Mouse (Mus musculus) MEL (cell line): ENCODE measurements at regions not wholly inside any gene's neighbourhood (a gene's known extent, or its start where the extent isn't known, plus 50 kb on each side); places are given as distances from the start of the nearest gene placed in this dataset.

ENCODE experiments used
- DNase-seq: peaks from one replicate; pipeline ENCODE4 v3.0.0; 2011; ENCODE audit warnings: low read depth, low spot score
- H3K27ac ChIP-seq: 2 replicates; pipeline ENCODE4 v1.5.1; 2012; ENCODE audit warnings: low read depth, mild to moderate bottlenecking, control low read depth, low read length, moderate library complexity; ENCODE audit not compliant: control insufficient read depth
- H3K27me3 ChIP-seq, 2 experiments: fragments of 150-350 bp in 1 of 2; sonication (generic) in 1 of 2; 2 replicates each; pipeline ENCODE4 v1.6.1; 2012; ENCODE audit warnings: low read length in 2 of 2, mild to moderate bottlenecking in 2 of 2, improper control_type of control experiment in 1 of 2, moderate library complexity in 1 of 2; ENCODE audit not compliant: insufficient read depth in 2 of 2, control insufficient read depth in 1 of 2
- H3K36me3 ChIP-seq, 2 experiments: 2 replicates each; pipeline ENCODE4 v1.6.1; 2012 to 2014; ENCODE audit warnings: low read length in 2 of 2, improper control_type of control experiment in 1 of 2, inconsistent platforms in 1 of 2, mild to moderate bottlenecking in 1 of 2; ENCODE audit not compliant: insufficient read depth in 2 of 2, control insufficient read depth in 1 of 2
- H3K4me1 ChIP-seq, 2 experiments: fragments of 150-350 bp in 1 of 2; sonication (generic) in 1 of 2; 2 replicates each; pipeline ENCODE4 v1.6.1; 2012; ENCODE audit warnings: low read length in 2 of 2, improper control_type of control experiment in 1 of 2, mild to moderate bottlenecking in 1 of 2; ENCODE audit not compliant: insufficient read depth in 2 of 2, control insufficient read depth in 1 of 2
- H3K4me3 ChIP-seq, 2 experiments: fragments of 150-350 bp in 1 of 2; sonication (generic) in 1 of 2; 2 replicates each; pipeline ENCODE4 v1.5.1; 2012; ENCODE audit warnings: low read depth in 2 of 2, low read length in 2 of 2, mild to moderate bottlenecking in 2 of 2, moderate library complexity in 2 of 2, control low read depth in 1 of 2, improper control_type of control experiment in 1 of 2; ENCODE audit not compliant: control insufficient read depth in 1 of 2, insufficient read depth in 1 of 2
- H3K79me2 ChIP-seq: 2 replicates; pipeline ENCODE4 v1.6.1; 2012; ENCODE audit warnings: mild to moderate bottlenecking, low read length, moderate library complexity; ENCODE audit not compliant: control insufficient read depth, poor library complexity, insufficient read depth
- H3K9ac ChIP-seq: 2 replicates; pipeline ENCODE4 v1.6.1; 2012; ENCODE audit warnings: low read depth, mild to moderate bottlenecking, control low read depth, low read length, moderate library complexity; ENCODE audit not compliant: control insufficient read depth, poor library complexity, severe bottlenecking
- H3K9me3 ChIP-seq: fragments of 150-350 bp; sonication (generic); replicated peaks from 2 replicates; pipeline ENCODE4 v1.6.1; 2012; ENCODE audit warnings: mild to moderate bottlenecking, low read length, improper control_type of control experiment, moderate library complexity; ENCODE audit not compliant: insufficient read depth
- CHD2 ChIP-seq: IDR thresholded peaks from 2 replicates; pipeline ENCODE4 v1.6.1; 2011; ENCODE audit warnings: low read length, improper control_type of control experiment
- CTCF ChIP-seq, 3 experiments: IDR thresholded peaks in 2 of 3; conservative IDR thresholded peaks in 1 of 3; 2 replicates each; pipeline ENCODE4 v1.5.1; 2011 to 2012; ENCODE audit warnings: low read length in 3 of 3, low read depth in 2 of 3, mild to moderate bottlenecking in 2 of 3, improper control_type of control experiment in 1 of 3, inconsistent platforms in 1 of 3, mixed read lengths in 1 of 3, moderate library complexity in 1 of 3; ENCODE audit not compliant: control insufficient read depth in 1 of 3, insufficient read depth in 1 of 3, poor library complexity in 1 of 3, severe bottlenecking in 1 of 3
- E2F4 ChIP-seq: IDR thresholded peaks from 2 replicates; pipeline ENCODE4 v1.6.1; 2011; ENCODE audit warnings: low read depth, low read length, improper control_type of control experiment, borderline replicate concordance
- ELF1 ChIP-seq: IDR thresholded peaks from 2 replicates; pipeline ENCODE4 v1.6.1; 2014; ENCODE audit warnings: low read depth, mild to moderate bottlenecking, inconsistent platforms, low read length, improper control_type of control experiment, moderate library complexity
- ETS1 ChIP-seq: IDR thresholded peaks from 2 replicates; pipeline ENCODE4 v1.6.1; 2012; ENCODE audit warnings: low read depth, mild to moderate bottlenecking, inconsistent platforms, low read length, improper control_type of control experiment, moderate library complexity
- GABPA ChIP-seq: IDR thresholded peaks from 2 replicates; pipeline ENCODE4 v1.6.1; 2012; ENCODE audit warnings: low read depth, mild to moderate bottlenecking, inconsistent platforms, low read length, improper control_type of control experiment, moderate library complexity
- GATA1 ChIP-seq: IDR thresholded peaks from 2 replicates; pipeline ENCODE4 v1.6.1; 2011; ENCODE audit warnings: low read depth, low read length, improper control_type of control experiment
- MAZ ChIP-seq: IDR thresholded peaks from 2 replicates; pipeline ENCODE4 v1.6.1; 2012; ENCODE audit warnings: low read depth, mild to moderate bottlenecking, inconsistent platforms, low read length, improper control_type of control experiment
- MEF2A ChIP-seq: IDR thresholded peaks from 2 replicates; pipeline ENCODE4 v1.6.1; 2014; ENCODE audit warnings: low read depth, mild to moderate bottlenecking, inconsistent platforms, low read length, improper control_type of control experiment; ENCODE audit not compliant: poor library complexity, insufficient replicate concordance, severe bottlenecking; ENCODE audit errors: extremely low read depth
- MYB ChIP-seq: IDR thresholded peaks from 2 replicates; pipeline ENCODE4 v1.6.1; 2011; ENCODE audit warnings: mild to moderate bottlenecking, low read depth, low read length, improper control_type of control experiment
- MYC ChIP-seq: IDR thresholded peaks from 2 replicates; pipeline ENCODE4 v1.6.1; 2011; ENCODE audit warnings: low read depth, mild to moderate bottlenecking, low read length, improper control_type of control experiment, moderate library complexity
- POLR2A ChIP-seq, 2 experiments: IDR thresholded peaks; 2 replicates each; pipeline ENCODE4 v1.6.1; 2011 to 2012; ENCODE audit warnings: low read length in 2 of 2, mild to moderate bottlenecking in 2 of 2, control low read depth in 1 of 2, improper control_type of control experiment in 1 of 2, low read depth in 1 of 2, moderate library complexity in 1 of 2; ENCODE audit not compliant: control insufficient read depth in 1 of 2, insufficient read depth in 1 of 2, poor library complexity in 1 of 2
- POLR2AphosphoS2 ChIP-seq: IDR thresholded peaks from 2 replicates; pipeline ENCODE4 v1.6.1; 2011; ENCODE audit warnings: low read length, improper control_type of control experiment
- POLR2AphosphoS5 ChIP-seq: IDR thresholded peaks from 2 replicates; pipeline ENCODE4 v1.6.1; 2012; ENCODE audit warnings: low read depth, borderline replicate concordance, mild to moderate bottlenecking, inconsistent platforms, low read length, moderate library complexity, mixed read lengths
- RAD21 ChIP-seq: IDR thresholded peaks from 2 replicates; pipeline ENCODE4 v1.6.1; 2011; ENCODE audit warnings: mild to moderate bottlenecking, low read depth, low read length, improper control_type of control experiment
- SMC3 ChIP-seq: IDR thresholded peaks from 2 replicates; pipeline ENCODE4 v1.6.1; 2011; ENCODE audit warnings: low read depth, low read length, improper control_type of control experiment
- TAL1 ChIP-seq: IDR thresholded peaks from 2 replicates; pipeline ENCODE4 v1.6.1; 2012; ENCODE audit warnings: mild to moderate bottlenecking, inconsistent platforms, low read length, moderate library complexity, mixed read lengths
- TBP ChIP-seq: IDR thresholded peaks from 2 replicates; pipeline ENCODE4 v1.8.0; 2011; ENCODE audit warnings: low read depth, low read length, improper control_type of control experiment
- TCF12 ChIP-seq: IDR thresholded peaks from 2 replicates; pipeline ENCODE4 v1.6.1; 2014; ENCODE audit warnings: low read depth, mild to moderate bottlenecking, inconsistent platforms, low read length, improper control_type of control experiment, moderate library complexity
- USF2 ChIP-seq, 2 experiments: IDR thresholded peaks; 2 replicates each; pipeline ENCODE4 v1.6.1; 2011 to 2012; ENCODE audit warnings: improper control_type of control experiment in 2 of 2, low read length in 2 of 2, borderline replicate concordance in 1 of 2, inconsistent platforms in 1 of 2, low read depth in 1 of 2, mild to moderate bottlenecking in 1 of 2; ENCODE audit not compliant: insufficient read depth in 1 of 2
- ZC3H11A ChIP-seq: IDR thresholded peaks from 2 replicates; pipeline ENCODE4 v1.6.1; 2012; ENCODE audit warnings: low read depth, mild to moderate bottlenecking, inconsistent platforms, low read length, improper control_type of control experiment
- ZKSCAN1 ChIP-seq: IDR thresholded peaks from 2 replicates; pipeline ENCODE4 v1.6.1; 2012; ENCODE audit warnings: low read depth, mild to moderate bottlenecking, inconsistent platforms, low read length, improper control_type of control experiment, moderate library complexity
- ZNF384 ChIP-seq: IDR thresholded peaks from 2 replicates; pipeline ENCODE4 v1.6.1; 2012; ENCODE audit warnings: low read depth, mild to moderate bottlenecking, inconsistent platforms, low read length, improper control_type of control experiment

- Histone ChIP-seq H3K27ac (no peak overlapping the region), H3K9ac (no peak overlapping the region), H3K4me1 (no peaks in the 10 kb centered on the region), H3K9me3 (no peaks in the 10 kb centered on the region), H3K79me2 (no peaks in the 10 kb centered on the region), H3K27me3 (no peaks in the 10 kb centered on the region), H3K36me3 (no peaks in the 10 kb centered on the region), H3K4me3 (no peak overlapping the region)
- DNase-seq, result no peak
- no peak for TF ChIP-seq POLR2AphosphoS5
- no peak for TF ChIP-seq ZC3H11A
- no peak for TF ChIP-seq ELF1
- no peak for TF ChIP-seq MAZ
- TF ChIP-seq ZKSCAN1, result no peak
- TF ChIP-seq ETS1, result no peak
- TF ChIP-seq ZNF384, result no peak
Measured at GRCm38 (mm10) chr13:70213622-70214021, 411.4 kb downstream of the Med10 start.

- no peak for TF ChIP-seq POLR2AphosphoS2
- no peak for TF ChIP-seq GATA1
- no peak for TF ChIP-seq MYC
- no peak for TF ChIP-seq SMC3
- no peak for TF ChIP-seq TCF12
- TF ChIP-seq RAD21, result no peak
- no peak for TF ChIP-seq POLR2A (IDR thresholded peaks at IDR 0.05; ENCODE audit: control insufficient read depth in 1 of 2, insufficient read depth in 1 of 2, low read depth in 1 of 2, low read length in 2 of 2, poor library complexity in 1 of 2)
- TF ChIP-seq E2F4, result no peak
- no peak for TF ChIP-seq CHD2
- no peak for TF ChIP-seq USF2 (IDR thresholded peaks at IDR 0.05; ENCODE audit: borderline replicate concordance in 1 of 2, insufficient read depth in 1 of 2, low read depth in 1 of 2, low read length in 2 of 2)
- no peak for TF ChIP-seq ZC3H11A
- no peak for TF ChIP-seq TAL1
- TF ChIP-seq TBP, result no peak
- no peak for TF ChIP-seq ELF1
- TF ChIP-seq GABPA, result no peak
- no peak for TF ChIP-seq CTCF (IDR thresholded peaks at IDR 0.05 in 2 of 3, conservative IDR thresholded peaks at IDR 0.05 in 1 of 3; ENCODE audit: control insufficient read depth in 1 of 3, insufficient read depth in 1 of 3, low read depth in 2 of 3, low read length in 3 of 3, poor library complexity in 1 of 3, severe bottlenecking in 1 of 3)
- no peak for TF ChIP-seq MEF2A
- no peak for TF ChIP-seq POLR2AphosphoS5
- TF ChIP-seq MYB, result no peak
- TF ChIP-seq ZNF384, result no peak
- H3K27me3 ChIP-seq, result no peaks in the 10 kb centered on the region
- H3K9me3 ChIP-seq, result no peaks in the 10 kb centered on the region
- no peaks in the 10 kb centered on the region for H3K4me1 ChIP-seq
- H3K36me3 ChIP-seq, result no peaks in the 10 kb centered on the region
- H3K27ac ChIP-seq, result no peak overlapping the region
- no peak overlapping the region for H3K9ac ChIP-seq
- H3K4me3 ChIP-seq, result no peak overlapping the region
- no peaks in the 10 kb centered on the region for H3K79me2 ChIP-seq
- no peak for DNase-seq
Measured at GRCm38 (mm10) chr13:70214022-70214654, 411.9 kb downstream of the Med10 start.
